Mouse (Mus musculus) E14TG2a.4 (cell line): ENCODE data around the gene Aig1.

Source experiments
- CTCF ChIP-seq: conservative IDR thresholded peaks from 2 replicates; pipeline ENCODE4 v1.5.1; 2014; ENCODE audit warnings: low read length
- NANOG ChIP-seq: IDR thresholded peaks from 2 replicates; pipeline ENCODE4 v1.6.1; 2014; ENCODE audit warnings: borderline replicate concordance, low read length, mixed read lengths

DNA sequence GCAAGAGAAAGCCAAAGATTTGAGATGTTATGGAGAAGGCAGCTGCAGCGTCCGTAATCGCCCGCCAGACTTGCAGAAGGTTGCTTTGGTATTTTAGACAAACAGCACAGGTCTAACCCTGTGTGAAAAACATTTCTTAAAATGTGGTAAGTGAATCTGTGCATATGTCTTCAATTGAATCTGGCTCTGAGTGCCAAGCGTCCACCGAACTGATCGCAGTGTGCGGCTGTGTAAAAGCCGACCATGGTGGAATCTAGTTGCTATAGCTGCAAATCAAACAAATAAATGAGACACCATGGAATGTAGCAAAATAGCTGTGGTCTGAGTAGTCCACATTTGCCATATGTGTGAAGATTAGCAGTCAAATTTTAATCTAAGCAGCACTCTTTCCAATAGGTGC, 80.7 kb downstream of the Aig1 start:
- TF ChIP-seq CTCF (no peak), NANOG (no peak)
